ENCODE assay signal across 7 mouse cellular contexts in genomic region chr6:34910371-34911219, GRCm38 (mm10). TPM values are rescaled to one million over a fixed set of nuclear protein-coding genes. Genes with fewer than 3 reads are reported as not detected.
DNase-seq lines count a peak whose midpoint lies in the region; ATAC-seq and TF ChIP-seq lines count a peak whose summit lies in the region.

Gene Wdr91, minus strand, starts transcription at chr6:34910876.

- H3K9me3 ChIP-seq in embryonic facial prominence, embryonic 12.5 days = no peaks in the 10 kb centered on the region
- H3K9me3 ChIP-seq in limb, embryonic 12.5 days = no peaks in the 10 kb centered on the region
- no peaks in the 10 kb centered on the region for H3K9me3 ChIP-seq in midbrain, embryonic 15.5 days

- ATAC-seq in embryonic facial prominence, embryonic 12.5 days (ENCODE audit: insufficient number of reproducible peaks, insufficient read depth, low FRiP score, low TSS enrichment) = peak; percentile 89
- ATAC-seq in limb, embryonic 12.5 days (ENCODE audit: insufficient number of reproducible peaks, insufficient read depth, low FRiP score, low TSS enrichment, low read depth) = peak; percentile 87
- ATAC-seq in midbrain, embryonic 15.5 days (replicated peaks) = peak; percentile 96

- peak; percentile 97 for DNase-seq in adrenal gland, postnatal 25 days
- DNase-seq in heart, adult 18-20 months = peak; percentile 93 to 97
- DNase-seq in kidney, adult 2 months = peak; percentile 96
- peak; percentile 78 to 91 for DNase-seq in spleen, adult 2 months (ENCODE audit: low read depth in 1 of 2, low spot score in 2 of 2)

- H3K4me1 ChIP-seq in embryonic facial prominence, embryonic 12.5 days = peaks cover 6% of the 10 kb centered on the region
- peaks cover 27% of the 10 kb centered on the region for H3K4me1 ChIP-seq in kidney, adult 2 months (ENCODE audit: control insufficient read depth, insufficient read depth, low read length)
- H3K4me1 ChIP-seq in limb, embryonic 12.5 days (replicated peaks) = peaks cover 8% of the 10 kb centered on the region
- H3K4me1 ChIP-seq in midbrain, embryonic 15.5 days = peaks cover 14% of the 10 kb centered on the region
- H3K4me1 ChIP-seq in spleen, adult 2 months (ENCODE audit: control insufficient read depth, insufficient read depth, insufficient read length) = peaks cover 10% of the 10 kb centered on the region

- peak within 1 kb of the TSS; percentile 71 for H3K4me2 ChIP-seq in embryonic facial prominence, embryonic 12.5 days (replicated peaks)
- H3K4me2 ChIP-seq in limb, embryonic 12.5 days = peak within 1 kb of the TSS; percentile 64
- H3K4me2 ChIP-seq in midbrain, embryonic 15.5 days = peak within 1 kb of the TSS; percentile 61

- peak; percentile 81 for TF ChIP-seq POLR2A in kidney, adult 2 months (IDR thresholded peaks at IDR 0.05; ENCODE audit: low read depth, low read length)
- TF ChIP-seq POLR2A in spleen, adult 2 months (IDR thresholded peaks at IDR 0.05; ENCODE audit: low read depth, low read length) = peak; percentile 86

- H3K36me3 ChIP-seq in embryonic facial prominence, embryonic 12.5 days = peaks cover 23% of the 10 kb centered on the region
- H3K36me3 ChIP-seq in kidney, adult 2 months (ENCODE audit: control insufficient read depth, insufficient read depth, low read length) = no peaks in the 10 kb centered on the region; the same call in 1 of the 2 replicates
- peaks cover 26% of the 10 kb centered on the region for H3K36me3 ChIP-seq in limb, embryonic 12.5 days
- H3K36me3 ChIP-seq in midbrain, embryonic 15.5 days (replicated peaks) = peaks cover 11% of the 10 kb centered on the region; the same call in 1 of the 2 replicates
- H3K36me3 ChIP-seq in spleen, adult 2 months (ENCODE audit: control insufficient read depth, insufficient read depth, low read length) = peaks cover 13% of the 10 kb centered on the region

- no peak for TF ChIP-seq CTCF in kidney, adult 2 months (conservative IDR thresholded peaks at IDR 0.05; ENCODE audit: insufficient read depth, insufficient read length, low read depth, low read length)
- TF ChIP-seq CTCF in spleen, adult 2 months (IDR thresholded peaks at IDR 0.05; ENCODE audit: extremely low read depth, insufficient read depth, insufficient read length, insufficient replicate concordance) = no peak

- whole genome bisulfite sequencing in embryonic facial prominence, embryonic 12.5 days = under 1% methylated on average over 63 of the region's 64 CpGs
- WGBS in kidney, adult 2 months = under 1% methylated on average over 64 of the region's 64 CpGs
- under 1% methylated on average over 64 of the region's 64 CpGs for WGBS in limb, embryonic 12.5 days
- under 1% methylated on average over 64 of the region's 64 CpGs for WGBS in midbrain, embryonic 15.5 days
- under 1% methylated on average over 61 of the region's 64 CpGs for WGBS in spleen, adult 2 months

- peak within 1 kb of the TSS; percentile 71 for H3K27ac ChIP-seq in embryonic facial prominence, embryonic 12.5 days
- H3K27ac ChIP-seq in kidney, adult 2 months (ENCODE audit: insufficient read depth, low read depth, low read length) = peak within 1 kb of the TSS; percentile 52
- H3K27ac ChIP-seq in limb, embryonic 12.5 days = peak within 1 kb of the TSS; percentile 89
- peak within 1 kb of the TSS; percentile 91 for H3K27ac ChIP-seq in midbrain, embryonic 15.5 days
- peak within 1 kb of the TSS; percentile 79 for H3K27ac ChIP-seq in spleen, adult 2 months (ENCODE audit: insufficient read depth, low read length)

- H3K4me3 ChIP-seq in embryonic facial prominence, embryonic 12.5 days = peak within 1 kb of the TSS; percentile 62
- H3K4me3 ChIP-seq in kidney, adult 2 months (ENCODE audit: insufficient read depth, low read depth, low read length) = peak within 1 kb of the TSS; percentile 73
- H3K4me3 ChIP-seq in limb, embryonic 12.5 days (replicated peaks) = peak within 1 kb of the TSS; percentile 75
- H3K4me3 ChIP-seq in midbrain, embryonic 15.5 days = peak within 1 kb of the TSS; percentile 85
- H3K4me3 ChIP-seq in spleen, adult 2 months (ENCODE audit: extremely low read depth, insufficient read depth, insufficient read length) = peak within 1 kb of the TSS; percentile 89

- no peaks in the 10 kb centered on the region for H3K27me3 ChIP-seq in embryonic facial prominence, embryonic 12.5 days
- H3K27me3 ChIP-seq in kidney, adult 2 months (replicated peaks; ENCODE audit: control insufficient read depth, insufficient read depth, low read length) = no peaks in the 10 kb centered on the region
- H3K27me3 ChIP-seq in limb, embryonic 12.5 days = no peaks in the 10 kb centered on the region
- no peaks in the 10 kb centered on the region for H3K27me3 ChIP-seq in midbrain, embryonic 15.5 days (replicated peaks)
- no peaks in the 10 kb centered on the region for H3K27me3 ChIP-seq in spleen, adult 2 months (ENCODE audit: control insufficient read depth, insufficient read depth, low read length)

- peak within 1 kb of the TSS; percentile 67 for H3K9ac ChIP-seq in embryonic facial prominence, embryonic 12.5 days
- H3K9ac ChIP-seq in limb, embryonic 12.5 days (replicated peaks) = peak within 1 kb of the TSS; percentile 60
- peak within 1 kb of the TSS; percentile 71 for H3K9ac ChIP-seq in midbrain, embryonic 15.5 days

RNA-seq across cellular contexts. Expression of gene Wdr91, which starts in this region (rescaled TPM):
- 12.4 and 16.6 TPM in 2 replicates for total RNA-seq in adrenal gland, postnatal 25 days (2021)
- 11.7 and 12.7 TPM in 2 replicates for polyA plus RNA-seq in embryonic facial prominence, embryonic 12.5 days (2016; fragmentation: Nextera tagmentation; extraction: Ambion mirVana)
- 10 to 100 TPM; 14.1 to 14.5 TPM for total RNA-seq in heart, adult 18-20 months (2021)
- 56.0 and 60.5 TPM in 2 replicates for polyA plus RNA-seq in kidney, adult 2 months (2012; rRNA removed)
- 13.9 and 15.3 TPM in 2 replicates for polyA plus RNA-seq in limb, embryonic 12.5 days (2016; fragmentation: Nextera tagmentation; extraction: Ambion mirVana)
- 15.5 and 16.1 TPM in 2 replicates for polyA plus RNA-seq in midbrain, embryonic 15.5 days (2015; fragmentation: Nextera tagmentation; extraction: Ambion mirVana)
- polyA plus RNA-seq in spleen, adult 2 months (2012; rRNA removed) = 32.9 and 36.5 TPM in 2 replicates

Comparison
In these comparisons a context has a peak if more than half of its experiments do, and no peak if none do; other contexts are left out.
1. Peak in every context shown above with its lines: DNase-seq, ATAC-seq, H3K4me3 ChIP-seq and H3K27ac ChIP-seq.